Mouse (Mus musculus) cortical plate, adult 2 months (tissue): ENCODE measurements around the gene Immp2l.

Experiments used
- CTCF ChIP-seq: fragments of 200-500 bp; IDR thresholded peaks from 2 replicates; pipeline ENCODE4 v1.5.1; 2011; ENCODE audit warnings: mild to moderate bottlenecking, control low read depth, low read length; ENCODE audit not compliant: insufficient read depth; ENCODE audit errors: extremely low read depth
- POLR2A ChIP-seq: fragments of 200-500 bp; IDR thresholded peaks from 2 replicates; pipeline ENCODE4 v1.6.1; 2011; ENCODE audit warnings: mild to moderate bottlenecking, low read length, control low read depth; ENCODE audit not compliant: insufficient read depth; ENCODE audit errors: extremely low read depth

DNA sequence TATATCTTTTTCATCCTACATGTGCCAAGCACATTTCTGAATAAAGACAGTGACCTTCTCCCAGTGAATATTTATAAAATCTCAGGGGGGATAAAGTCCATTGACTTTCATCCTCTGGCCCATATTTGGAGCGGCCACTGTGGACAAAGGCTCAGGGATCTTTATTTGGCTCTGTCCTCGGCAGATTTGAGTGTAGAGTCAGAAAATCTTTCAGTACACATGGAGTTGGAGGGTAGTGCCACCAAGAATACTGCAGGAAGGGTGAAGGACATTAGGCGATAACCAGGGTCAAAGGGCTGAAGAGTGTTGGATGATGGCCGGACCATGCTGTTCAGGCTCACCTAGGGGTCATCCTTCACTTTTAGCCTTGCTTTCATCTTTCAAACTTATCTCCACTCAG lies 321.7 kb downstream of the Immp2l start:
- TF ChIP-seq CTCF (no peak), POLR2A (no peak)
